Mouse (Mus musculus) lung, embryonic 15.5 days (tissue): ENCODE data around the gene Nr1i2. TPM values are rescaled to one million over a fixed set of nuclear protein-coding genes. Genes with fewer than 3 reads are reported as not detected.
"Not testable (repeated sequence)": the region's sequence is repeated elsewhere in the genome, so short reads cannot be mapped to it uniquely, and the experiment has no call there.

Source experiments
- ATAC-seq: fragments of 200-750 bp; cut with Nextera tagmentation; 2 replicates; pipeline ENCODE4 v1.8.0; 2017; ENCODE audit warnings: moderate number of reproducible peaks, borderline replicate concordance; ENCODE audit not compliant: low FRiP score, low TSS enrichment; ENCODE audit errors: extremely low read depth
- H3K27ac ChIP-seq: fragments of 300-500 bp; sonication (generic); 2 replicates; pipeline ENCODE4 v1.5.1; 2015; ENCODE audit warnings: moderate library complexity, mild to moderate bottlenecking, inconsistent platforms
- H3K27me3 ChIP-seq: fragments of 300-500 bp; sonication (generic); 2 replicates; pipeline ENCODE4 v1.6.1; 2015; ENCODE audit warnings: inconsistent platforms
- H3K36me3 ChIP-seq: fragments of 300-500 bp; sonication (generic); 2 replicates; pipeline ENCODE4 v1.6.1; 2015; ENCODE audit warnings: inconsistent platforms
- H3K4me1 ChIP-seq: fragments of 300-500 bp; sonication (generic); 2 replicates; pipeline ENCODE4 v1.6.1; 2015; ENCODE audit warnings: inconsistent platforms
- H3K4me2 ChIP-seq: fragments of 300-500 bp; sonication (generic); 2 replicates; pipeline ENCODE4 v1.6.1; 2015; ENCODE audit warnings: inconsistent platforms, mild to moderate bottlenecking, moderate library complexity
- H3K4me3 ChIP-seq: fragments of 300-500 bp; sonication (generic); 2 replicates; pipeline ENCODE4 v1.5.1; 2015; ENCODE audit warnings: mild to moderate bottlenecking, inconsistent platforms
- H3K9ac ChIP-seq: fragments of 300-500 bp; sonication (generic); 2 replicates; pipeline ENCODE4 v1.6.1; 2015; ENCODE audit warnings: inconsistent platforms
- H3K9me3 ChIP-seq: fragments of 300-500 bp; sonication (generic); 2 replicates; pipeline ENCODE4 v1.6.1; 2016; ENCODE audit warnings: inconsistent platforms
- WGBS: fragments of 180-500 bp; shearing (Covaris S2); methylation state at CpG from one replicate; pipeline ENCODE4 v1.1.7; 2015; 5-methylcytosine and 5-hydroxymethylcytosine counted together
- polyA plus RNA-seq: library from polyadenylated mRNA; unstranded; fragments of >200 nt; fragmentation: Nextera tagmentation; extraction: Ambion mirVana; gene quantifications from 2 replicates; pipeline ENCODE4 v1.2.1, GENCODE M21; 2015

Gene Nr1i2
- polyA plus RNA-seq: 0.05 TPM in 1 of 2 replicates, not detected in the other

DNA sequence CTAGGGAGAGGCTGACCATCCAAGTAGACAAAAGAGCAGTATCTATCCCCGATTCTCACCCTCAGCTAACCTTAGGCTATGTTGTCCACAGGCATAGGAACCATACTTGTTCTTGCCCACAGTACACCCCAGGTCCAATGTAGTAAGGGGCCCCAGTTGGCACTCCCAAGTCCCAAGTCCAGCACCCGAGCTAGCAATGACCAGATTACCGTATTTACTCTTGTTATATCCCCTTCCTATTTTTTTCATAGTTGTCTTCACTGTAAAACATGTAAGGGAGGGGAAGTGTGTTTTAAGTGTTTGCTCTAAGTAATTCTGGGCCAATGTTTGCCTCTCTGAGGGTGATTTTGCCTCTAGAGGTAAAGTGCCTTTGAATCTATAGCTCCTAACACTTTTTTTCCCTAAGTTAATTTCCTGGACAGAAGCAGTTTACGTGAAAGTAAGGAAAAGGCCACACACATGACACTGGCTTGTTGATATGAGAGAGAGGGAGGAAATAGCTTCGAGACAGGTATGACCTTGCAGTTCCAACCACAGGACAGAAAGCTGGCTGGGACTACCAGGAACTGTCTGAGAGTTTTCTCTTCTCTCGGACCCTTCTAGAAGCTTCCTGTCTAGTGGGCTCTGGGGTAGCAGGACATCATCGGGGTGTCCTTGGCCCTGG, at the start of gene Nr1i2:
Gene Nr1i2, minus strand, starts transcription at position 140 of the 664 bp plus-strand sequence.
- H3K27ac ChIP-seq: no peak within 1 kb of the TSS
- H3K9me3 ChIP-seq: no peaks in the 10 kb centered on the region
- 0 out of 2 replicates have a peak within 1 kb of the TSS, but pooled peaks have one; percentile 8 for H3K4me2 ChIP-seq
- ATAC-seq: no peak; the same call in 1 of the 2 replicates
- H3K4me1 ChIP-seq: peaks cover 3% of the 10 kb centered on the region; the same call in 1 of the 2 replicates
- H3K4me3 ChIP-seq: no peak within 1 kb of the TSS
- H3K27me3 ChIP-seq: no peaks in the 10 kb centered on the region
- WGBS: 40% methylated on average over 7 of the region's 7 CpGs
- no peak within 1 kb of the TSS for H3K9ac ChIP-seq
- no peaks in the 10 kb centered on the region for H3K36me3 ChIP-seq

DNA sequence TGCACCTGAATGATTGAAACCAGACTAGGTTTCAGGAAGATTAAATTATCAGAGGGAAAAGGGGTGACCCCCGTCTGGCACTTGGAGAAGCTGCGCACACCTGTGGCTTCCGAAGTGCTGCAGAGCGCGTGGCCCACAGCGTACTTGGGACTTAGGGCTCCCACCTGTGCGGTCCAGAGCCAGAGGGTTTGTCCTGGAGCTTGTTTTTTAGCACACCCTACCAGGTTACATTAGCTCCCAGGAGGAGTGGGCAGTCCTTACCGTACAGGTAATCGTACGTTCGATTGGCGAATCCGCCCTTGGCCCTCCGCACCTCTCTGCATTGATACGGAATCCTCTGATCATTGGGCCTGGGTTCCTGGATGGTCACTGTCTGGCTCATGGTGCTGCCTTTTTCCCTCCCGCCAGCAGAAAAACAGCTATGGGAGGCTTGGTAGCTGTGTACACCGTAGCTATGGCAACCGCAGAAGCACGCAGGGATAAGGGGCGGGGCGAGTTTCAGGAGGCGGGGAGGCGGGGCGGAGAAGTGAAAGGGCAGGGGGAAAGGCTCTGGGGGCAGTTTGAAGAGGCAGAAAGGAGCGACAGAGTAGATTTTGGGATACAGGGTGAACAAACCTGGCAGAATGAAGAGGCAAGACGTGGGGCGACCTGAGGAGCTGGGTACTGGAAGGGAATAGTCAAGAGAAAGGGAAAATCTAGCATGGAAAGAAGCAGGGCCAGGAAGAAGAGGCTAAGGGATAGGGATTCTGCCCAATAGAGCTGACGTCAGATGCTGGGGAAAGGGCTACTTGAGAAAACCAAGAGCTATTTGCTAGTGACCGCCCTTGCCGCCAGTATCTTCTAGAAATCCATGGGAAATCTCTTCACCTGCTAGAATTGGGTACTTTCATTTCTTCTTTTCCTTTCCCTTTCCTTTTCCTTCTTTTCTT, 47.0 kb upstream of the Nr1i2 start, which contains the start of gene Maats1:
Gene Maats1, minus strand, starts transcription at position 748 of the 929 bp plus-strand sequence.
- H3K4me2 ChIP-seq: peak within 1 kb of the TSS; percentile 71
- WGBS: 10% methylated on average over 30 of the region's 30 CpGs
- no peaks in the 10 kb centered on the region for H3K27me3 ChIP-seq
- no peak within 1 kb of the TSS for H3K27ac ChIP-seq
- H3K9me3 ChIP-seq: no peaks in the 10 kb centered on the region
- H3K36me3 ChIP-seq: no peaks in the 10 kb centered on the region
- H3K9ac ChIP-seq: peak within 1 kb of the TSS; percentile 29; the same call in 1 of the 2 replicates
- ATAC-seq: peak; percentile 83; the same call in 1 of the 2 replicates
- H3K4me3 ChIP-seq: peak within 1 kb of the TSS; percentile 36
- peaks cover 13% of the 10 kb centered on the region for H3K4me1 ChIP-seq

DNA sequence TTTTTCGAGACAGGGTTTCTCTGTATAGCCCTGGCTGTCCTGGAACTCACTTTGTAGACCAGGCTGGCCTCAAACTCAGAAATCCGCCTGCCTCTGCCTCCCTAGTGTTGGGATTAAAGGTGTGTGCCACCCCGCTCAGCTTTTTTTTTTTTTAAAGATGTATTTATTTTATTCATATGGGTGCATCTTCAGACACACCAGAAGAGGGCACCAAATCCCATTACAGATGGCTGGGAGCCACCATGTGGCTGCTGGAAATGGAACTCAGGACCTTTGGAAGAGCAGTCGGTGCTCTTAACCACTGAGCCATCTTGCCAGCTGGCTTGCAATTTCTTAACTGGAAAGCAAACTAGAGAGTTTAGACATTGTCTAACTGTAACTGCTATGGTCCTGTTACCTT, 43.5 kb upstream of the Nr1i2 start:
- not testable (repeated sequence) for H3K36me3 ChIP-seq, H3K27ac ChIP-seq, H3K9ac ChIP-seq, H3K4me2 ChIP-seq, ATAC-seq, H3K27me3 ChIP-seq, H3K4me1 ChIP-seq, H3K4me3 ChIP-seq, H3K9me3 ChIP-seq
- WGBS: 78% methylated on average over 4 of the region's 4 CpGs

DNA sequence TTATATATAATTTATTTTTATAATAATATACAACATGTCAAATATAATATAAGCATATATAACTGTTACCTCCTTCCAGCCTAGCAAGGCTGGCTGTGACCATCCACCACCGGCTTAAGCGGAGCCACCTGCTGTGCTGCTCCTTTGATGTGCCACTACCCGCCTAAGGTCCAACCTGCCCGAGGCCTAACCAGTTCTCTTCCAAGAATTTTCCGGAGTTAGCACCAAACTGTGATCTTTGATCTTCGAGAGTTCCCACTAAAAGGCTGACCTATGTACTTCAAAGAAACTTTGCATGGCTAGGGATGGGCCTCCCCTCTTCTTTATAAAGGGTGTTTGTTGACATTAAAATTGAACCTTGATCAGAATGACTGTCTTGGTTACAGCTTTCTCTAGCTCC, 39.8 kb upstream of the Nr1i2 start:
- 35% methylated on average over 6 of the region's 6 CpGs for WGBS
- Histone ChIP-seq H3K9me3 (no peaks in the 10 kb centered on the region), H3K9ac (no peak overlapping the region), H3K4me3 (no peak overlapping the region), H3K4me1 (no peaks in the 10 kb centered on the region), H3K36me3 (no peaks in the 10 kb centered on the region), H3K27ac (no peak overlapping the region), H3K4me2 (no peak overlapping the region), H3K27me3 (no peaks in the 10 kb centered on the region)
- ATAC-seq: no peak

DNA sequence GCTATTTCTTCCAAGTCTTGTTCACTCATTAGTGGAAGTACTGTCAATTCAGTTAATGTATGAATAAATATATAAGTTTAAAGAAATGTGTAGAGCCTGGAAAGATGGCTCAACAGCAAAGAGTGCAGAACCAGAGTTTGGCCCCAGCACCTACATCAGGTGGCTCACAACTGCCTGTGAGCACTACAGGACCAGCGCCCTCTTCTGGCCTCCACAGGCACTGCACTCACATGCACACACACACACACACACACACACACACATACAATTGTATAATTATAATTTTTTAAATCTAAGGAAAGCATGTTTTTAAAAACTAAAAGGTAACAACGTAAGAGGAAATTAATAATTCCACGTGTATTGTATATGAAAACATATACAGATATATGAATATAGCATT, 34.7 kb upstream of the Nr1i2 start:
- H3K9me3 ChIP-seq: no peaks in the 10 kb centered on the region
- H3K4me3 ChIP-seq: no peak overlapping the region
- no peak for ATAC-seq
- 71% methylated on average over 3 of the region's 3 CpGs for WGBS
- no peak overlapping the region for H3K27ac ChIP-seq
- no peak overlapping the region for H3K9ac ChIP-seq
- no peaks in the 10 kb centered on the region for H3K4me1 ChIP-seq
- no peaks in the 10 kb centered on the region for H3K36me3 ChIP-seq
- H3K4me2 ChIP-seq: no peak overlapping the region
- no peaks in the 10 kb centered on the region for H3K27me3 ChIP-seq

DNA sequence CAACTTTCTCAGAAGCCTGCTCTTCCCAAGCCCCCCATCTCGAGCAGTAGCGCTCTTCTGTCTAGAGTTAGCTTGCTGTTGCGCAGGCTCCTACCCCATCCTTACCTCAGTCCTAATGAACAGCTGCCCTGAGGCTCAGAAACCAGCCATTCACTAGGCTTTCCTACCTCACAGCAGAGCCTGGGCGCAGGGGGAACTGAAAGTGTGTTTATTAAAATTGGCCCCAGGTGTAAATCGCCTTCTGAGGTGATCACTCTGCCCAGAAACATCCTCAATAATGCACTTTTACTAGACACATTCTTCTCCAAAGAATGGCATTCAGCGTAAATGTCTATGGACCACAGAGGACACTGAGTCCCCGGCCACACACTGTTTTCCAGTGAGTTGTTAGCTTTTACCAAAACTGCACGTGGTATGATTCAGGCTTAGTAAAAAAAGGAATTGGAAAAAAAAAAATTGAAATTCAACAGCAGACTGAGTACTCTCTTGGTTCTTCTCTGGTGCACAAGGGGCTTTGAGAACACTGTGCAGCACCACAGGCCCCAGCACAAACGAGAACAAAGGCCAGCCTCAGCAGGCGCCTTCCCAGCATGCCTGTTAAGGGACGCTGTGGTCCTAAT, 32.3 kb upstream of the Nr1i2 start:
- H3K27me3 ChIP-seq: no peaks in the 10 kb centered on the region
- no peak overlapping the region for H3K27ac ChIP-seq
- 84% methylated on average over 11 of the region's 11 CpGs for WGBS
- H3K36me3 ChIP-seq: no peaks in the 10 kb centered on the region
- H3K9ac ChIP-seq: no peak overlapping the region
- H3K4me3 ChIP-seq: no peak overlapping the region
- H3K4me2 ChIP-seq: no peak overlapping the region
- no peaks in the 10 kb centered on the region for H3K9me3 ChIP-seq
- no peak for ATAC-seq
- H3K4me1 ChIP-seq: no peaks in the 10 kb centered on the region

DNA sequence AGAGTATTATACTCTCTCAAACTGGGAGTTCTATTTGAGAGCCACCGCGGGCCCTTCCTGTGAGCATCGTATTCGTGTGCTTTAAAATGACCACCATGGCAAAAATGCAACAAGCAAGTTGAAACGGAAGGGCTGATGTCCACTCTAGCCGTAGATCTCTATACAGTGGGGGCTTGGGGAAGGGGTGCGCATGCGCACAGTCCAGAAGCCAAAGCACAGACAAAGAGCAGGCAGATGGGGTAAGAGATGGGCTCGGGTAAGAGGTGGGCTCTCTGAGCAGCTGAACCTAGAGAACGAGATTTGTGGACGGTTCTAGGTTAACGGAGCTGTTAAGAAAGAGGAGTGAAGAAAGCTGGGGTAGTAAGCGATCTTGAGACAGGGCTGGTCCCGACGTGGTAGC, 29.7 kb upstream of the Nr1i2 start:
- H3K9ac ChIP-seq: no peak overlapping the region
- H3K36me3 ChIP-seq: no peaks in the 10 kb centered on the region
- no peaks in the 10 kb centered on the region for H3K4me1 ChIP-seq
- no peaks in the 10 kb centered on the region for H3K27me3 ChIP-seq
- no peak overlapping the region for H3K27ac ChIP-seq
- no peak overlapping the region for H3K4me2 ChIP-seq
- H3K9me3 ChIP-seq: no peaks in the 10 kb centered on the region
- H3K4me3 ChIP-seq: no peak overlapping the region
- 88% methylated on average over 15 of the region's 15 CpGs for WGBS
- ATAC-seq: no peak

DNA sequence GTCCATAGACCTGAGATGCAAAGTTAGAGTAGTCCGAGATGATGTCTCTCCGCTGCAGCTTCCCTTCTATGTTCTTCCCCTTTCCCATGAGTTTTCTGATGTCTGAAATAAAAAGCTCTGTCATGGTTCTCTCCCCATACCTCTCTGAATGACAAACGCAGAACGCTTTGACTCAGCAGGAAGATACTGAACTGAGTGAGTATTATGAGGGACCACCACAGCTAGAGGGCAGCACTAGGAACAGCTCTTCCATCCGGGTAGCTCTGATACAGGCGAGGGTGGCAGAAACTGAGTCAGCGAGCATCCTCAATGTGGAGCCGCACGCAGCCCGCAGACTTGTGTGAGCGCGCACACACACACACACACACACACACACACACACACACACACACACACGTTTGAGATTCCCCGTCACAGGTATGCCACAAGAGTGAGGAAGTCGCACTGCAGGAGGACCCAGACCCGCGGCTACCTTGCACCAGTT, 26.9 kb upstream of the Nr1i2 start:
- H3K27ac ChIP-seq: no peak overlapping the region
- no peak overlapping the region for H3K4me3 ChIP-seq
- no peaks in the 10 kb centered on the region for H3K4me1 ChIP-seq
- H3K27me3 ChIP-seq: no peaks in the 10 kb centered on the region
- ATAC-seq: no peak
- no peaks in the 10 kb centered on the region for H3K36me3 ChIP-seq
- no peaks in the 10 kb centered on the region for H3K9me3 ChIP-seq
- H3K9ac ChIP-seq: no peak overlapping the region
- peak overlapping the region; percentile 43 for H3K4me2 ChIP-seq
- WGBS: 22% methylated on average over 17 of the region's 17 CpGs

DNA sequence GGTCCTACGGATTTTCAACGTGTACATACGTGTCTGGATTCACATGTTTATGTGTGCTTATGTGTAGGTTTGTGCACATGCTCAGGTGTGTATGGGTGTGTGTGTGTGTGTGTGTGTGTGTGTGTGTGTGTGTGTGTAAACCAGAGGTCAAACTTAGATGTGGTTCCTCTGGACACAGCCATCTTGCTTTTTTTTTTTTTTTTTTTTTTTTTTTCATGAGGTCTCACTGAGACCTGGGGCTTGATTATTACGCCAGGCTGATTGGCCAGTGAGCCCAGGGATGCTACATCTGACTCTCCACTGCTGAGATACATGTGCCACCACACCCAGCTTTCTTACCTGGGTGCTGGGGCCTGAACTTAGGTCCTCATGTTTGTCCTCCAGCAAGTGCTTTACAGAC, 24.5 kb upstream of the Nr1i2 start:
- WGBS: 87% methylated on average over 4 of the region's 4 CpGs
- no peak for ATAC-seq
- H3K9me3 ChIP-seq: no peaks in the 10 kb centered on the region

DNA sequence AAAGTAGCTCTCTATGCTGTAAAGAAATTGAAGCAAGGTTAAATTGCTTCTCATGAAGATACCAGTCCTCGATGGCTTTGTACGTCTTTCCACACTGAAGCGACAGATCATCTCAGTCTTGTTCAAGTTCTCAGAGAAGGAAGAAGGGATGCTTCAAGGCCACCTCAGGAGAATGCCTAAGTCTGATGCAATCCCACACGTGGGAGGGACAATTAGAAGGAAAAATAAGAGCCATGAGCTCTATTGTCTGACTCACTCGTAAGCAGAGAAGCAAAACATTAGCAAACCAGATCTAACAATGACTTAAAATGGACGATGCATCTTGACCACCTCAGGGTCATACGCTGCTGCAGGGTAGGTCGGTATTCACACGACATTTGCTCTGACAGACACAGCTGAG, 23.9 kb upstream of the Nr1i2 start:
- 71% methylated on average over 9 of the region's 9 CpGs for WGBS
- Histone ChIP-seq H3K9me3 (no peaks in the 10 kb centered on the region), H3K27me3 (no peaks in the 10 kb centered on the region), H3K9ac (no peak overlapping the region), H3K4me2 (no peak overlapping the region), H3K36me3 (no peaks in the 10 kb centered on the region), H3K4me3 (no peak overlapping the region), H3K4me1 (no peaks in the 10 kb centered on the region), H3K27ac (no peak overlapping the region)
- ATAC-seq: no peak

More for the DNA sequence above, 24.5 kb upstream of the Nr1i2 start:
- Histone ChIP-seq H3K4me1 (no peaks in the 10 kb centered on the region), H3K27me3 (no peaks in the 10 kb centered on the region), H3K9ac (no peak overlapping the region), H3K4me3 (no peak overlapping the region), H3K27ac (no peak overlapping the region), H3K36me3 (no peaks in the 10 kb centered on the region), H3K4me2 (no peak overlapping the region)

DNA sequence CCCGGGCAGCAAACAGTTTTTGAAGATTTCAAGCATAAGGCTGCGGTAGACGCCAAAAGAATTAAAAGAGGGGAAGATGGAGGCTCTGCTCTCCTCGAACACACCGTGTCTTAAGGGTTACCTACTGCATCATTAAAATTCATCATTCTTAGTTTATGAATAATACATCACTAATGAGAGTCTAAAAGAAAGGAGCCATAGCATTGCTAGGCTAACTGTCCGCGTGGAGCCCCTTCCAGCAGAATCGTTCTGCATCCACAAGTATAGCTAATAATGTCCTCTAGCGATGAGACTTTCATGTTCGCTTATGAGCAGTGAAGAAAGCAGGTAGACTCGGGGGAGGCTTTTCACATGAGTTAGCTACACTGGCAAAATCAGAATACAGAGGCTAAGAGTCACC, 13.6 kb upstream of the Nr1i2 start:
- H3K9ac ChIP-seq: no peak overlapping the region
- 88% methylated on average over 11 of the region's 11 CpGs for WGBS

More for the DNA sequence above, 13.6 kb upstream of the Nr1i2 start:
- Histone ChIP-seq H3K4me2 (no peak overlapping the region), H3K4me3 (no peak overlapping the region), H3K9me3 (no peaks in the 10 kb centered on the region), H3K27ac (no peak overlapping the region), H3K27me3 (no peaks in the 10 kb centered on the region), H3K36me3 (no peaks in the 10 kb centered on the region), H3K4me1 (peaks cover 14% of the 10 kb centered on the region)
- no peak for ATAC-seq
